Mouse (Mus musculus) MEL (cell line): ENCODE measurements around the gene Dok7.

Source experiments
- BHLHE40 ChIP-seq: IDR thresholded peaks from 2 replicates; pipeline ENCODE4 v1.6.1; 2012; ENCODE audit warnings: low read depth, mild to moderate bottlenecking, inconsistent platforms, low read length, improper control_type of control experiment, borderline replicate concordance
- CTCF ChIP-seq, 3 experiments: IDR thresholded peaks in 2 of 3; conservative IDR thresholded peaks in 1 of 3; 2 replicates each; pipeline ENCODE4 v1.5.1; 2011 to 2012; ENCODE audit warnings: low read length in 3 of 3, low read depth in 2 of 3, mild to moderate bottlenecking in 2 of 3, improper control_type of control experiment in 1 of 3, inconsistent platforms in 1 of 3, mixed read lengths in 1 of 3, moderate library complexity in 1 of 3; ENCODE audit not compliant: control insufficient read depth in 1 of 3, insufficient read depth in 1 of 3, poor library complexity in 1 of 3, severe bottlenecking in 1 of 3
- ELF1 ChIP-seq: IDR thresholded peaks from 2 replicates; pipeline ENCODE4 v1.6.1; 2014; ENCODE audit warnings: low read depth, mild to moderate bottlenecking, inconsistent platforms, low read length, improper control_type of control experiment, moderate library complexity
- EP300 ChIP-seq, 2 experiments: IDR thresholded peaks; 2 replicates each; pipeline ENCODE4 v1.6.1; 2011; ENCODE audit warnings: improper control_type of control experiment in 2 of 2, low read length in 2 of 2, low read depth in 1 of 2, mild to moderate bottlenecking in 1 of 2
- MYB ChIP-seq: IDR thresholded peaks from 2 replicates; pipeline ENCODE4 v1.6.1; 2011; ENCODE audit warnings: mild to moderate bottlenecking, low read depth, low read length, improper control_type of control experiment
- NRF1 ChIP-seq: IDR thresholded peaks from 2 replicates; pipeline ENCODE4 v1.6.1; 2014; ENCODE audit warnings: low read depth, mild to moderate bottlenecking, inconsistent platforms, low read length, improper control_type of control experiment, moderate library complexity; ENCODE audit not compliant: poor library complexity, insufficient read depth, severe bottlenecking
- POLR2A ChIP-seq, 2 experiments: IDR thresholded peaks; 2 replicates each; pipeline ENCODE4 v1.6.1; 2011 to 2012; ENCODE audit warnings: low read length in 2 of 2, mild to moderate bottlenecking in 2 of 2, control low read depth in 1 of 2, improper control_type of control experiment in 1 of 2, low read depth in 1 of 2, moderate library complexity in 1 of 2; ENCODE audit not compliant: control insufficient read depth in 1 of 2, insufficient read depth in 1 of 2, poor library complexity in 1 of 2
- POLR2AphosphoS2 ChIP-seq: IDR thresholded peaks from 2 replicates; pipeline ENCODE4 v1.6.1; 2011; ENCODE audit warnings: low read length, improper control_type of control experiment

DNA sequence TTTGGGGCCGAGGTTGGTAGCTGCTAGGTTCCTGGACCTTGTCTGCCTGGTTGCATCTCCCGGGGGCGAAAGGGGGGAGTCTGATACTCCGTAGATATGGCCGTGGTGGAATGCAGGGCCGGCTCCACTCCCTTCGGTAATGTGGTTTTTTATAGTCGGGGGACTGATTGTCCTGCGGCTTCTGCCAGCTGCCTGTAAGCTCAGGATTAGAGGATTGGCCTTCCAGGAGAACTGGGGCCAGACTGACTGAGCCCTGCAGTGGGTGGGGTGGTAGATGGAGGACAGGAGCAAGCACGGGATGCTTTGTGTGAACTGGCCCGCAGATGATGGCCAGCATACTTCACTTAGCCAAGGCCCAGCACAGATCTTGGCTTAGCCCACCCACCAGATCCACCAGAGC is 16.7 kb downstream of the Dok7 start:
- TF ChIP-seq POLR2A (IDR thresholded peaks at IDR 0.05; ENCODE audit: control insufficient read depth in 1 of 2, insufficient read depth in 1 of 2, low read depth in 1 of 2, low read length in 2 of 2, poor library complexity in 1 of 2) = no peak
- TF ChIP-seq POLR2AphosphoS2 = no peak
- no peak for TF ChIP-seq BHLHE40
- TF ChIP-seq MYB = no peak
- no peak for TF ChIP-seq CTCF (IDR thresholded peaks at IDR 0.05 in 2 of 3, conservative IDR thresholded peaks at IDR 0.05 in 1 of 3; ENCODE audit: control insufficient read depth in 1 of 3, insufficient read depth in 1 of 3, low read depth in 2 of 3, low read length in 3 of 3, poor library complexity in 1 of 3, severe bottlenecking in 1 of 3)
- no peak for TF ChIP-seq ELF1
- no peak for TF ChIP-seq NRF1
- TF ChIP-seq EP300 (IDR thresholded peaks at IDR 0.05; ENCODE audit: low read depth in 1 of 2, low read length in 2 of 2) = no peak
